Mouse (Mus musculus) lung, adult 2 months (tissue): Measurements from ENCODE around the gene Shroom3.

Experiments
- CTCF ChIP-seq: fragments of 200-500 bp; IDR thresholded peaks from 2 replicates; pipeline ENCODE4 v1.5.1; 2011; ENCODE audit warnings: mild to moderate bottlenecking, low read length, control low read depth; ENCODE audit not compliant: insufficient read depth
- POLR2A ChIP-seq: fragments of 200-500 bp; IDR thresholded peaks from 2 replicates; pipeline ENCODE4 v1.6.1; 2011; ENCODE audit warnings: low read depth, mild to moderate bottlenecking, control low read depth, low read length, borderline replicate concordance; ENCODE audit errors: extremely low read depth

DNA sequence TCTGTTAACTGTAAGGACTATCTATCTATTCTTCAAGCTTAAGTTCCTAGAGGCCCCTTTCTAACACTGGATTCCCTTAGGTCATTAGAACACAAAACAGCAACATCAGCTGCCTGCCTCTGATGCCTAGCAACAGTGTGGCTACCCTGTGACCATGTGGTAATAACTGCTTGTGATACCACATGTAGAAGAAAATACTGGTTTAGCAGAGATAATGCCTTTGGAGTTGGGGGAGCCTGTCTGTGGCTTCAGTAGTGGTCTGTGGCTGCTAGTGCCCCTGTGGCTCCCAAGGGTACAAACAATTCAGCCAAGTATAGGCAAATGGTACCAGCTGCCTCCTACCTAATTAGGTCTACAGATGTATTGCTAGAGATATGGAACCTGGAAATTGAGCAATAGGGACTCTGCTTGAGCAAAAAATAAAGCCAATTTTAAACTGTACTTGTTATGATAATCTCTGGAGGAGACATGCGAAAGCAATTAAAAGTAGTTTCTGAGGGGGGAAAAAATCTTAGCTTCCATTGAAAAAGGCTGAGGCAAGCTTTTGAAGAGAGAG is 213.6 kb downstream of the Shroom3 start:
- no peak for TF ChIP-seq CTCF
- no peak for TF ChIP-seq POLR2A
